Mouse (Mus musculus) lung, adult 2 months (tissue): ENCODE data around the gene Eif2b5.

ENCODE experiments used
- CTCF ChIP-seq: fragments of 200-500 bp; IDR thresholded peaks from 2 replicates; pipeline ENCODE4 v1.5.1; 2011; ENCODE audit warnings: mild to moderate bottlenecking, low read length, control low read depth; ENCODE audit not compliant: insufficient read depth
- POLR2A ChIP-seq: fragments of 200-500 bp; IDR thresholded peaks from 2 replicates; pipeline ENCODE4 v1.6.1; 2011; ENCODE audit warnings: low read depth, mild to moderate bottlenecking, control low read depth, low read length, borderline replicate concordance; ENCODE audit errors: extremely low read depth

- TF ChIP-seq CTCF (no peak), POLR2A (no peak)
These were observed 48.8 kb downstream of the Eif2b5 start for GRCm38 (mm10) chr16:20547423-20547822.
